Mouse (Mus musculus) T-helper 17 cell (primary cell): ENCODE measurements around the gene Gm3417.
"Not testable (repeated sequence)": the region's sequence is repeated elsewhere in the genome, so short reads cannot be mapped to it uniquely, and the experiment has no call there.

Experiments
- in situ Hi-C, 2 experiments: fragments of 300-600 bp; cut with MboI, MseI; formaldehyde crosslinking; loops; 1 replicate in 1 of 2; 2 replicates in 1 of 2; pipeline ENCODE4 v1.15.1; 2025; ENCODE audit warnings: high pct_unique_total_duplicates in 2 of 2

Gene Gm3417

GRCm38 (mm10) chr17:14978362-14979038, at the start of gene Gm3417, which contains the start of gene 9030025P20Rik:
Gene Gm3417 (minus strand): TSS chr17:14978790.
Gene 9030025P20Rik (plus strand): TSS chr17:14978468.
- in situ Hi-C loops = loop anchor here in 1 of 2 experiments (25.0 kb wide), 1 partner anchor 734 kb away; the partner anchor contains the start of gene Chd1

GRCm38 (mm10) chr17:15025513-15025912, 46.9 kb upstream of the Gm3417 start:
- in situ Hi-C loops = loop anchor here in 1 of 2 experiments (5.0 kb wide), 1 partner anchor 73 kb away; no protein-coding TSS in a partner anchor

- in situ Hi-C loops = loop anchor here in 1 of 2 experiments (5.0 kb wide), 1 partner anchor 72 kb away; no protein-coding TSS in a partner anchor
These were observed 46.1 kb upstream of the Gm3417 start for GRCm38 (mm10) chr17:15024502-15025193.

- in situ Hi-C loops = not testable (repeated sequence)
These were observed 45.4 kb upstream of the Gm3417 start for GRCm38 (mm10) chr17:15023878-15024492.

GRCm38 (mm10) chr17:15021503-15022220, 43.1 kb upstream of the Gm3417 start:
- in situ Hi-C loops = not testable (repeated sequence)

GRCm38 (mm10) chr17:15009706-15010413, 31.3 kb upstream of the Gm3417 start, which contains the start of gene Gm3435:
Gene Gm3435 (plus strand): TSS chr17:15010176.
- in situ Hi-C loops = not testable (repeated sequence)

- in situ Hi-C loops = not testable (repeated sequence)
These were observed 30.5 kb upstream of the Gm3417 start for GRCm38 (mm10) chr17:15009088-15009487.

GRCm38 (mm10) chr17:15000047-15000446, 21.5 kb upstream of the Gm3417 start:
- in situ Hi-C loops = not testable (repeated sequence)

GRCm38 (mm10) chr17:14994140-14994539, 15.6 kb upstream of the Gm3417 start:
- in situ Hi-C loops = loop anchor here (5.0 to 25.0 kb wide), 3 partner anchors 37 to 718 kb away; partner anchors contain the start of genes 1600012H06Rik (in 1 of the 2), Chd1 (in 1 of the 2) and Wdr27 (in 1 of the 2)

GRCm38 (mm10) chr17:14993139-14993832, 14.7 kb upstream of the Gm3417 start:
- in situ Hi-C loops = loop anchor here (5.0 to 25.0 kb wide), 3 partner anchors 36 to 719 kb away; partner anchors contain the start of genes 1600012H06Rik (in 1 of the 2), Chd1 (in 1 of the 2) and Wdr27 (in 1 of the 2)

GRCm38 (mm10) chr17:14992522-14993138, 14.0 kb upstream of the Gm3417 start:
- in situ Hi-C loops = loop anchor here (5.0 to 25.0 kb wide), 3 partner anchors 35 to 720 kb away; partner anchors contain the start of genes 1600012H06Rik (in 1 of the 2), Chd1 (in 1 of the 2) and Wdr27 (in 1 of the 2)

GRCm38 (mm10) chr17:14990116-14990702, 11.6 kb upstream of the Gm3417 start:
- in situ Hi-C loops = loop anchor here (5.0 to 25.0 kb wide), 3 partner anchors 33 to 722 kb away; partner anchors contain the start of genes 1600012H06Rik (in 1 of the 2), Chd1 (in 1 of the 2) and Wdr27 (in 1 of the 2)

GRCm38 (mm10) chr17:14977718-14978361, 750 bp downstream of the Gm3417 start:
- in situ Hi-C loops = loop anchor here in 1 of 2 experiments (25.0 kb wide), 1 partner anchor 734 kb away; the partner anchor contains the start of gene Chd1

- in situ Hi-C loops = loop anchor here (5.0 to 25.0 kb wide), 2 partner anchors 64 to 744 kb away; partner anchors contain the start of gene Chd1 (in 1 of the 2)
These were observed 10.1 kb downstream of the Gm3417 start for GRCm38 (mm10) chr17:14968373-14968913.

- in situ Hi-C loops = loop anchor here in 1 of 2 experiments (25.0 kb wide), 1 partner anchor 751 kb away; the partner anchor contains the start of gene Chd1
These were observed 16.9 kb downstream of the Gm3417 start for GRCm38 (mm10) chr17:14961557-14962154.

- in situ Hi-C loops = loop anchor here in 1 of 2 experiments (25.0 kb wide), 1 partner anchor 751 kb away; the partner anchor contains the start of gene Chd1
These were observed 17.5 kb downstream of the Gm3417 start, which contains the start of gene Phf10 for GRCm38 (mm10) chr17:14960951-14961556. Gene Phf10 (minus strand): TSS chr17:14961273.
